Mouse (Mus musculus): ENCODE measurements around the gene Plekha7. TPM values are rescaled to one million over a fixed set of nuclear protein-coding genes. Genes with fewer than 3 reads are reported as not detected.

The Plekha7 gene
- polyA plus RNA-seq, 1 experiment from 2014 or later = 4.2 TPM

DNA sequence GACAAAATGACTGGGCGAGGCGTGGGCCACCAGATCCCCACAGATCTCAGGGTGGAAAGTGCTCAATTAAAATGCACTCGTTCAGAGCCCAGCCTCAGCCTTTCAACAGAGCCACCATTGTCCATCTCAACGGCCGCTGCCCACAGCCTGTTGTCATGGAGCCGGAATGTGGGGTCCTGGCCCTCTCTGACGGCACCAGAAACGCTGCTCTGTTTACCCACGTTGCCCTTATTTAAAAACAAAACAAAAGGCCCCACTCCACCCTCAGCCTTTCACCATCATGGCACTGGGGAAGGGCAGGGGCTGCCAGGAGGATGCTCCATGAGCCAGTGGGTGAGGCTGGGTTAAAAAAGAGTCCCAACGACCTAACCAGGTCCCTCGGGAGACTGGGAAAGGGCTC lies 25.4 kb downstream of the Plekha7 start:
- no peaks in the 10 kb centered on the region for H3K27me3 ChIP-seq (ENCODE audit: control insufficient read depth, insufficient read depth, low read depth, low read length)
- H3K9me3 ChIP-seq (replicated peaks; ENCODE audit: control insufficient read depth, low read length) = no peaks in the 10 kb centered on the region
- WGBS (ENCODE audit: insufficient replicate concordance) = 53% methylated on average over 11 of the region's 11 CpGs
- H3K27ac ChIP-seq (ENCODE audit: low read length) = no peak overlapping the region
- H3K4me3 ChIP-seq (ENCODE audit: low read depth, low read length) = no peak overlapping the region
- H3K4me2 ChIP-seq (ENCODE audit: low read depth, low read length) = no peak overlapping the region
- ATAC-seq (ENCODE audit: low read depth) = no peak
- H3K9ac ChIP-seq (ENCODE audit: low read depth, low read length) = no peak overlapping the region
- no peaks in the 10 kb centered on the region for H3K36me3 ChIP-seq (ENCODE audit: control insufficient read depth, insufficient read depth)
- H3K4me1 ChIP-seq (ENCODE audit: control insufficient read depth, low read depth, low read length) = peaks cover 24% of the 10 kb centered on the region

GRCm38 (mm10) chr7:116280126-116280525 lies 28.1 kb downstream of the Plekha7 start:
- H3K9me3 ChIP-seq (replicated peaks; ENCODE audit: control insufficient read depth, low read length) = no peaks in the 10 kb centered on the region
- H3K4me3 ChIP-seq (ENCODE audit: low read depth, low read length) = no peak overlapping the region
- no peaks in the 10 kb centered on the region for H3K27me3 ChIP-seq (ENCODE audit: control insufficient read depth, insufficient read depth, low read depth, low read length)
- H3K36me3 ChIP-seq (ENCODE audit: control insufficient read depth, insufficient read depth) = no peaks in the 10 kb centered on the region
- no peak overlapping the region for H3K27ac ChIP-seq (ENCODE audit: low read length)
- no peak overlapping the region for H3K9ac ChIP-seq (ENCODE audit: low read depth, low read length)
- H3K4me2 ChIP-seq (ENCODE audit: low read depth, low read length) = no peak overlapping the region
- WGBS (ENCODE audit: insufficient replicate concordance) = 67% methylated on average over 5 of the region's 5 CpGs
- peaks cover 5% of the 10 kb centered on the region for H3K4me1 ChIP-seq (ENCODE audit: control insufficient read depth, low read depth, low read length)
- no peak for ATAC-seq (ENCODE audit: low read depth)

DNA sequence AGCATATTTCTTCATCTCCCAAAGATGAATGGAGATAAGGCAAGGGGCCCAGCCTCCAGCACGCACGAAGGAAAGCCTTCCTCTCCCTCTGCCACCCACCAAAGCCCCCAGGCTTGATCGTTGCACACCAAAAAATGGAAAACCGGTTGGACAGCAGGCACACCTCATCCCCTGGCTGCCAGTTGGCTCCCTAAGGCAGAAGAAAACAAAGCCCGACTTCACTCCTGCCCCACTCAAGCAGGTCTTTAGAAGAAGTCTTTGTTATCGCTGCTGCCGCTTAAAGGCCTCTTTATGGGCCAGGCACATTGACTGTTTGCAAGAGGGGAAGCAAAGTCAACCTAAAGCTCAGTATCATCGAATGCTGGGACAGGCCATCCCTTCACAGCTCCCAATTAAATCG lies 29.9 kb downstream of the Plekha7 start:
- Histone ChIP-seq H3K9ac (ENCODE audit: low read depth, low read length) (no peak overlapping the region), H3K4me2 (ENCODE audit: low read depth, low read length) (no peak overlapping the region), H3K4me1 (ENCODE audit: control insufficient read depth, low read depth, low read length) (no peaks in the 10 kb centered on the region; the same call in 1 of the 2 replicates), H3K27ac (ENCODE audit: low read length) (no peak overlapping the region), H3K4me3 (ENCODE audit: low read depth, low read length) (no peak overlapping the region), H3K9me3 (replicated peaks; ENCODE audit: control insufficient read depth, low read length) (no peaks in the 10 kb centered on the region), H3K36me3 (ENCODE audit: control insufficient read depth, insufficient read depth) (no peaks in the 10 kb centered on the region), H3K27me3 (ENCODE audit: control insufficient read depth, insufficient read depth, low read depth, low read length) (no peaks in the 10 kb centered on the region)
- WGBS (ENCODE audit: insufficient replicate concordance) = 59% methylated on average over 9 of the region's 9 CpGs
- no peak for ATAC-seq (ENCODE audit: low read depth)

DNA sequence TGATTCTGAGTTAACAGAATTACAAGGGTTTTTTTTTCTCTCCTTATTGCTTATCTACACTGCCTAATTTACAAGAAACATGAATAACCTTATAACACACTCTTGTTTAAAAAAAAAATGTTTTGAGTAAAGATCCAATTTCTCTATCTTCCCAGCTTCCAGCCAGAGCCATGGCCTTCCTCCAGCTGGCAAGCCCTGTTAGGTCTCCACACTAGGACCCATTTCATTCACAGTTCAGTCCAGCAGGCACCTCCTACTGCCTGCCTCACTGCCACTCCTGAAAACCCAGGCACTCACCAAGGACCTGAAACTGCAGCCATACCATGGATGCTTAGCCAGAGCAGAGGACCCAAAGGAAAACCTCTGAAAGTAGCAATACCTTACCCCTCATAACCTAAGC lies 31.9 kb downstream of the Plekha7 start:
- no peak for ATAC-seq (ENCODE audit: low read depth)
- Histone ChIP-seq H3K9ac (ENCODE audit: low read depth, low read length) (no peak overlapping the region), H3K36me3 (ENCODE audit: control insufficient read depth, insufficient read depth) (no peaks in the 10 kb centered on the region)

DNA sequence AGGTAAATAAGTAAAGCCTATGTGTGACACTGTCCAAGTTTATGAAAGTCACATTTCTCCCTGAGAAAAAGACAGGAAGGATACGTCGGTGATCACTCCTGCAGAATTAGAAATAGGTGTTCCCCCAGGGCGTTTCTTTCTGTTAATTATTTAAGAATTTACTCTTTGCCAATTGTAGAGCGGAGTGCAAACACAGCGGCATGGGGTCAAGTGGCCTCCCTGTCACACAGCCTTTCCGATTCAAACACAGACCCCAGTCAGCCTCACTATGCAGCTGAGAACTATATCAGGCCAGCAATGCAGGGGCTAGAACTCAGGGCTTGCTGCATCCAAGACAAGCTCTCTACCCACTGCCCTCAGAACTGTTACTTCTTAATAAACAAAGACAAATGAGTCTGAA lies 35.1 kb downstream of the Plekha7 start:
- Histone ChIP-seq H3K4me3 (ENCODE audit: low read depth, low read length) (no peak overlapping the region), H3K9me3 (replicated peaks; ENCODE audit: control insufficient read depth, low read length) (no peaks in the 10 kb centered on the region), H3K36me3 (ENCODE audit: control insufficient read depth, insufficient read depth) (no peaks in the 10 kb centered on the region), H3K27me3 (ENCODE audit: control insufficient read depth, insufficient read depth, low read depth, low read length) (no peaks in the 10 kb centered on the region), H3K4me2 (ENCODE audit: low read depth, low read length) (no peak overlapping the region), H3K9ac (ENCODE audit: low read depth, low read length) (no peak overlapping the region), H3K27ac (ENCODE audit: low read length) (no peak overlapping the region), H3K4me1 (ENCODE audit: control insufficient read depth, low read depth, low read length) (no peaks in the 10 kb centered on the region; the same call in none of the 2 replicates)
- WGBS (ENCODE audit: insufficient replicate concordance) = 70% methylated on average over 6 of the region's 6 CpGs
- ATAC-seq (ENCODE audit: low read depth) = no peak

More for the DNA sequence above, 31.9 kb downstream of the Plekha7 start:
- H3K4me2 ChIP-seq (ENCODE audit: low read depth, low read length) = no peak overlapping the region
- H3K4me3 ChIP-seq (ENCODE audit: low read depth, low read length) = no peak overlapping the region
- H3K4me1 ChIP-seq (ENCODE audit: control insufficient read depth, low read depth, low read length) = no peaks in the 10 kb centered on the region; the same call in 1 of the 2 replicates
- no peaks in the 10 kb centered on the region for H3K27me3 ChIP-seq (ENCODE audit: control insufficient read depth, insufficient read depth, low read depth, low read length)
- H3K9me3 ChIP-seq (replicated peaks; ENCODE audit: control insufficient read depth, low read length) = no peaks in the 10 kb centered on the region
- H3K27ac ChIP-seq (ENCODE audit: low read length) = no peak overlapping the region

- Histone ChIP-seq H3K36me3 (ENCODE audit: control insufficient read depth, insufficient read depth) (no peaks in the 10 kb centered on the region), H3K4me2 (ENCODE audit: low read depth, low read length) (no peak overlapping the region), H3K4me3 (ENCODE audit: low read depth, low read length) (no peak overlapping the region), H3K27ac (ENCODE audit: low read length) (no peak overlapping the region), H3K9ac (ENCODE audit: low read depth, low read length) (no peak overlapping the region), H3K27me3 (ENCODE audit: control insufficient read depth, insufficient read depth, low read depth, low read length) (no peaks in the 10 kb centered on the region), H3K9me3 (replicated peaks; ENCODE audit: control insufficient read depth, low read length) (no peaks in the 10 kb centered on the region), H3K4me1 (ENCODE audit: control insufficient read depth, low read depth, low read length) (no peaks in the 10 kb centered on the region; the same call in none of the 2 replicates)
- WGBS (ENCODE audit: insufficient replicate concordance) = 72% methylated on average over 6 of the region's 6 CpGs
- ATAC-seq (ENCODE audit: low read depth) = no peak
Observed at GRCm38 (mm10) chr7:116269501-116269995, 38.6 kb downstream of the Plekha7 start.

- WGBS (ENCODE audit: insufficient replicate concordance) = 47% methylated on average over 13 of the region's 13 CpGs
- no peaks in the 10 kb centered on the region; the same call in none of the 2 replicates for H3K4me1 ChIP-seq (ENCODE audit: control insufficient read depth, low read depth, low read length)
- H3K9ac ChIP-seq (ENCODE audit: low read depth, low read length) = no peak overlapping the region
- H3K4me3 ChIP-seq (ENCODE audit: low read depth, low read length) = no peak overlapping the region
- no peaks in the 10 kb centered on the region for H3K27me3 ChIP-seq (ENCODE audit: control insufficient read depth, insufficient read depth, low read depth, low read length)
- H3K27ac ChIP-seq (ENCODE audit: low read length) = no peak overlapping the region
- no peak for ATAC-seq (ENCODE audit: low read depth)
- H3K9me3 ChIP-seq (replicated peaks; ENCODE audit: control insufficient read depth, low read length) = no peaks in the 10 kb centered on the region
- no peak overlapping the region for H3K4me2 ChIP-seq (ENCODE audit: low read depth, low read length)
- no peaks in the 10 kb centered on the region for H3K36me3 ChIP-seq (ENCODE audit: control insufficient read depth, insufficient read depth)
Observed at GRCm38 (mm10) chr7:116268113-116268926, 39.9 kb downstream of the Plekha7 start.

GRCm38 (mm10) chr7:116263281-116263680 lies 44.9 kb downstream of the Plekha7 start:
- Histone ChIP-seq H3K27ac (ENCODE audit: low read length) (no peak overlapping the region), H3K4me2 (ENCODE audit: low read depth, low read length) (no peak overlapping the region), H3K9ac (ENCODE audit: low read depth, low read length) (no peak overlapping the region), H3K9me3 (replicated peaks; ENCODE audit: control insufficient read depth, low read length) (no peaks in the 10 kb centered on the region), H3K27me3 (ENCODE audit: control insufficient read depth, insufficient read depth, low read depth, low read length) (no peaks in the 10 kb centered on the region), H3K4me3 (ENCODE audit: low read depth, low read length) (no peak overlapping the region), H3K4me1 (ENCODE audit: control insufficient read depth, low read depth, low read length) (no peaks in the 10 kb centered on the region; the same call in none of the 2 replicates), H3K36me3 (ENCODE audit: control insufficient read depth, insufficient read depth) (no peaks in the 10 kb centered on the region)
- WGBS (ENCODE audit: insufficient replicate concordance) = 59% methylated on average over 7 of the region's 7 CpGs
- no peak for ATAC-seq (ENCODE audit: low read depth)

DNA sequence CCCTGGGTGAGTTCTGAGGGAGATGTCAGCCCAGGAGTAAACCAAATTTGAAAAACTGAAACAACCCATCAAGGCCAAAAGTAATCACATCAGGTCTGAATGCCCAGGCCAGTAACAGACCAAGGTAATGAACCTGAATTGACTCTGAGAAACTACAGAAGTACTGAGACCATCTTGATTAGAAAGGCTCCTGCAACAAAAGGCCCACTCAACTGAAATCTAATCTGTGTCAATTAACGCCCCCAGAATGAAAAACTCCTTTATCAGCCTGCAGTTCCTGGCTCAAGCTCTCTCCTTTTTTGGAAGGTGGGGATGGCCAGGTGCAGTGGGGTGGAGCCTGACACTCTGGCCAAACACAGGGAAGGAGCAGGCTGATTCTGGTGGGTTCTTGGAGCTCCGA lies 45.7 kb downstream of the Plekha7 start:
- Histone ChIP-seq H3K9me3 (replicated peaks; ENCODE audit: control insufficient read depth, low read length) (no peaks in the 10 kb centered on the region), H3K27me3 (ENCODE audit: control insufficient read depth, insufficient read depth, low read depth, low read length) (no peaks in the 10 kb centered on the region), H3K36me3 (ENCODE audit: control insufficient read depth, insufficient read depth) (no peaks in the 10 kb centered on the region), H3K4me2 (ENCODE audit: low read depth, low read length) (no peak overlapping the region), H3K4me1 (ENCODE audit: control insufficient read depth, low read depth, low read length) (no peaks in the 10 kb centered on the region; the same call in 1 of the 2 replicates), H3K4me3 (ENCODE audit: low read depth, low read length) (no peak overlapping the region), H3K9ac (ENCODE audit: low read depth, low read length) (no peak overlapping the region), H3K27ac (ENCODE audit: low read length) (no peak overlapping the region)
- 43% methylated on average over 2 of the region's 2 CpGs for WGBS (ENCODE audit: insufficient replicate concordance)
- ATAC-seq (ENCODE audit: low read depth) = no peak

Measured in liver, embryonic 16.5 days (tissue).